Mouse (Mus musculus): Measurements from ENCODE around the gene Abcc9. TPM values are rescaled to one million over a fixed set of nuclear protein-coding genes. Genes with fewer than 3 reads are reported as not detected.

Abcc9 gene
- polyA plus RNA-seq, 2 experiments = 1.0 to 2.0 TPM

GRCm38 (mm10) chr6:142542082-142542799, 159.9 kb downstream of the Abcc9 start:
- H3K4me3 ChIP-seq (ENCODE audit: insufficient read depth in 1 of 2, low read depth in 2 of 2, low read length in 2 of 2) = no peak overlapping the region
- H3K4me1 ChIP-seq (replicated peaks; ENCODE audit: control insufficient read depth in 2 of 2, insufficient read depth in 2 of 2, low read length in 1 of 2) = peaks cover 0 to 3% of the 10 kb centered on the region in 2 experiments; a peak in 2 of 4 replicates
- DNase-seq (ENCODE audit: low read depth in 3 of 3, low spot score in 3 of 3) (no peak), ATAC-seq (ENCODE audit: insufficient read depth) (no peak)
- no peak overlapping the region for H3K4me2 ChIP-seq (ENCODE audit: low read depth)
- 56% methylated on average over 8 of the region's 8 CpGs for WGBS (ENCODE audit: insufficient replicate concordance)
- no peak overlapping the region for H3K9ac ChIP-seq (replicated peaks)
- no peak overlapping the region for H3K27ac ChIP-seq
- no peaks in the 10 kb centered on the region for H3K36me3 ChIP-seq (replicated peaks; ENCODE audit: control insufficient read depth, insufficient read depth, low read depth)
- no peaks in the 10 kb centered on the region for H3K27me3 ChIP-seq (ENCODE audit: control insufficient read depth, insufficient read depth, low read length)
- TF ChIP-seq EP300 (IDR thresholded peaks at IDR 0.05; ENCODE audit: low read depth) (no peak), CTCF (IDR thresholded peaks at IDR 0.05; ENCODE audit: low read depth) (no peak)
- no peaks in the 10 kb centered on the region for H3K9me3 ChIP-seq (ENCODE audit: control insufficient read depth, low read length)

- Histone ChIP-seq H3K9ac (replicated peaks) (no peak overlapping the region), H3K27me3 (ENCODE audit: control insufficient read depth, insufficient read depth, low read length) (no peaks in the 10 kb centered on the region), H3K4me1 (replicated peaks; ENCODE audit: control insufficient read depth in 2 of 2, insufficient read depth in 2 of 2, low read length in 1 of 2) (peaks cover 0 to 3% of the 10 kb centered on the region in 2 experiments; a peak in 2 of 4 replicates), H3K4me2 (ENCODE audit: low read depth) (no peak overlapping the region), H3K36me3 (replicated peaks; ENCODE audit: control insufficient read depth, insufficient read depth, low read depth) (no peaks in the 10 kb centered on the region), H3K9me3 (ENCODE audit: control insufficient read depth, low read length) (no peaks in the 10 kb centered on the region), H3K4me3 (ENCODE audit: insufficient read depth in 1 of 2, low read depth in 2 of 2, low read length in 2 of 2) (no peak overlapping the region), H3K27ac (no peak overlapping the region)
- 66% methylated on average over 10 of the region's 10 CpGs for WGBS (ENCODE audit: insufficient replicate concordance)
- no peak for TF ChIP-seq EP300 (IDR thresholded peaks at IDR 0.05; ENCODE audit: low read depth)
- TF ChIP-seq CTCF (IDR thresholded peaks at IDR 0.05; ENCODE audit: low read depth) = no peak
- DNase-seq (ENCODE audit: low read depth in 3 of 3, low spot score in 3 of 3) = no peak
- no peak for ATAC-seq (ENCODE audit: insufficient read depth)
Measured at GRCm38 (mm10) chr6:142540561-142541160, 161.5 kb downstream of the Abcc9 start.

GRCm38 (mm10) chr6:142540131-142540530, 162.0 kb downstream of the Abcc9 start:
- no peak for DNase-seq (ENCODE audit: low read depth in 3 of 3, low spot score in 3 of 3)

GRCm38 (mm10) chr6:142538503-142538902, 163.6 kb downstream of the Abcc9 start:
- Histone ChIP-seq H3K27me3 (ENCODE audit: control insufficient read depth, insufficient read depth, low read length) (no peaks in the 10 kb centered on the region), H3K4me3 (ENCODE audit: insufficient read depth in 1 of 2, low read depth in 2 of 2, low read length in 2 of 2) (no peak overlapping the region), H3K4me1 (replicated peaks; ENCODE audit: control insufficient read depth in 2 of 2, insufficient read depth in 2 of 2, low read length in 1 of 2) (peaks cover 0 to 3% of the 10 kb centered on the region in 2 experiments; a peak in 2 of 4 replicates), H3K4me2 (ENCODE audit: low read depth) (no peak overlapping the region), H3K27ac (no peak overlapping the region), H3K9me3 (ENCODE audit: control insufficient read depth, low read length) (no peaks in the 10 kb centered on the region), H3K9ac (replicated peaks) (no peak overlapping the region), H3K36me3 (replicated peaks; ENCODE audit: control insufficient read depth, insufficient read depth, low read depth) (no peaks in the 10 kb centered on the region)
- no peak for TF ChIP-seq EP300 (IDR thresholded peaks at IDR 0.05; ENCODE audit: low read depth)
- no peak for TF ChIP-seq CTCF (IDR thresholded peaks at IDR 0.05; ENCODE audit: low read depth)
- 34% methylated on average over 17 of the region's 17 CpGs for WGBS (ENCODE audit: insufficient replicate concordance)
- ATAC-seq (ENCODE audit: insufficient read depth) (no peak), DNase-seq (ENCODE audit: low read depth in 3 of 3, low spot score in 3 of 3) (no peak)

More at GRCm38 (mm10) chr6:142540131-142540530, 162.0 kb downstream of the Abcc9 start:
- Histone ChIP-seq H3K27me3 (ENCODE audit: control insufficient read depth, insufficient read depth, low read length) (no peaks in the 10 kb centered on the region), H3K4me3 (ENCODE audit: insufficient read depth in 1 of 2, low read depth in 2 of 2, low read length in 2 of 2) (no peak overlapping the region), H3K4me1 (replicated peaks; ENCODE audit: control insufficient read depth in 2 of 2, insufficient read depth in 2 of 2, low read length in 1 of 2) (peaks cover 0 to 3% of the 10 kb centered on the region in 2 experiments; a peak in 2 of 4 replicates), H3K36me3 (replicated peaks; ENCODE audit: control insufficient read depth, insufficient read depth, low read depth) (no peaks in the 10 kb centered on the region), H3K9me3 (ENCODE audit: control insufficient read depth, low read length) (no peaks in the 10 kb centered on the region), H3K4me2 (ENCODE audit: low read depth) (no peak overlapping the region), H3K9ac (replicated peaks) (no peak overlapping the region), H3K27ac (no peak overlapping the region)
- TF ChIP-seq EP300 (IDR thresholded peaks at IDR 0.05; ENCODE audit: low read depth) (no peak), CTCF (IDR thresholded peaks at IDR 0.05; ENCODE audit: low read depth) (no peak)
- 65% methylated on average over 5 of the region's 5 CpGs for WGBS (ENCODE audit: insufficient replicate concordance)
- ATAC-seq (ENCODE audit: insufficient read depth) = no peak

Other genes starting within 250 kb of the Abcc9 start
- gene Gys2, start 229.2 kb downstream of the Abcc9 start, polyA plus RNA-seq (2012; rRNA removed) = 20.9 and 22.4 TPM in 2 replicates
- gene Gys2, start 229.2 kb downstream of the Abcc9 start, polyA plus RNA-seq (2014; fragmentation: Nextera tagmentation; extraction: Ambion mirVana) = 38.8 and 43.6 TPM in 2 replicates
- gene Ldhb, start 194.4 kb downstream of the Abcc9 start, polyA plus RNA-seq (2012; rRNA removed) = 13.7 and 16.0 TPM in 2 replicates
- gene Ldhb, start 194.4 kb downstream of the Abcc9 start, polyA plus RNA-seq (2014; fragmentation: Nextera tagmentation; extraction: Ambion mirVana) = 20.8 and 22.3 TPM in 2 replicates
- gene Kcnj8, start 130.7 kb downstream of the Abcc9 start, polyA plus RNA-seq (2012; rRNA removed) = 0.87 and 0.89 TPM in 2 replicates
- 1.6 TPM in 2 replicates for gene Kcnj8, start 130.7 kb downstream of the Abcc9 start, polyA plus RNA-seq (2014; fragmentation: Nextera tagmentation; extraction: Ambion mirVana)
- gene Cmas, start 54.4 kb upstream of the Abcc9 start, polyA plus RNA-seq (2012; rRNA removed) = 43.3 and 80.7 TPM in 2 replicates
- 176 and 181 TPM in 2 replicates for gene Cmas, start 54.4 kb upstream of the Abcc9 start, polyA plus RNA-seq (2014; fragmentation: Nextera tagmentation; extraction: Ambion mirVana)
- gene Sult6b2, start 102.2 kb upstream of the Abcc9 start, polyA plus RNA-seq (2012; rRNA removed) = not detected in 2 replicates
- gene Sult6b2, start 102.2 kb upstream of the Abcc9 start, polyA plus RNA-seq (2014; fragmentation: Nextera tagmentation; extraction: Ambion mirVana) = not detected in 2 replicates